Mouse (Mus musculus) cortical plate, adult 2 months (tissue): ENCODE data around the gene Lgals3bp.

Experiments
- CTCF ChIP-seq: fragments of 200-500 bp; IDR thresholded peaks from 2 replicates; pipeline ENCODE4 v1.5.1; 2011; ENCODE audit warnings: mild to moderate bottlenecking, control low read depth, low read length; ENCODE audit not compliant: insufficient read depth; ENCODE audit errors: extremely low read depth
- POLR2A ChIP-seq: fragments of 200-500 bp; IDR thresholded peaks from 2 replicates; pipeline ENCODE4 v1.6.1; 2011; ENCODE audit warnings: mild to moderate bottlenecking, low read length, control low read depth; ENCODE audit not compliant: insufficient read depth; ENCODE audit errors: extremely low read depth

DNA sequence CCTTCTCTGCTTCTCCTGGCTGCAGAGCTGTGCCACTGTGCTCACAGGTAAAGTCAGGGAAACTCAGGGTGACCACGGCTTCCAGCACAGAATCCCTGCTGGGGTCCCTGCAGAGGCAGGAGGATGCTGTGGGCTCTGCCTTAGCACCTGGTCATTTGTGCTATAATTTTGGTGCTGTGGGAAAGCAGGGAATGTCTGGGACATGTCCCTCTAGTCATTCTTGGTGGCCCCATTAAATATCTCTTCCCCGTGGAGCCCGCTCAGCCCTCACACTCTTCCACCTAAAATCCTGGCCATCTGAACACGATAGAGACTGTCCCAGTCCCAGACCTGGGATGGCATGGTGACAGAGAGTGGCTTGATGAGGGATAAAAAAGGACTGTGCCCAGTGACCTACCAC is 37.9 kb downstream of the Lgals3bp start:
- TF ChIP-seq CTCF (no peak), POLR2A (no peak)
